Mouse (Mus musculus) embryo, embryonic 11 days (tissue): ENCODE measurements around the gene Gabrr2.

Experiments
- DNase-seq: peaks from one replicate; pipeline ENCODE4 v3.0.0-alpha.2; 2015

Gabrr2 gene

DNA sequence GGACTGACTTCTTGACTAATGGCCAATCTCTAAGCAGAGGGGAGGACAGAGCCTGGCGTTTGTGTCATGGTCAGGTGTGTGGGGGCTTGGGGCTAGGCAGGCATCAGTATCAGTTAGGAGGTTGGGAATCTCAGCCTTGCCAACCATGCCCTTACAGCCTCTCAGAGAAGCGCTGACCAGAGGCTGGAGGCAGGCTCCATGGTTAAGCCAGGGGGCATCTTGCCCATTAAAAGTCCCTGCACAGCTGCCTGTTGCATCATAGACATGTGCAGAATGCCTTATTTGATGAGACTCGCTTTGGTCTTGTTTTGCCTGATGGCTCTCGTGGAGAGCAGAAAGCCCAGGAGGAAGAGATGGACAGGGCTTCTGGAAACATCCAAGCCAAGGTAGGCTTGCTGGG, at the start of gene Gabrr2:
Gabrr2 (plus strand) TSS at position 19 of the 400 bp plus-strand sequence.
- DNase-seq = no peak

DNA sequence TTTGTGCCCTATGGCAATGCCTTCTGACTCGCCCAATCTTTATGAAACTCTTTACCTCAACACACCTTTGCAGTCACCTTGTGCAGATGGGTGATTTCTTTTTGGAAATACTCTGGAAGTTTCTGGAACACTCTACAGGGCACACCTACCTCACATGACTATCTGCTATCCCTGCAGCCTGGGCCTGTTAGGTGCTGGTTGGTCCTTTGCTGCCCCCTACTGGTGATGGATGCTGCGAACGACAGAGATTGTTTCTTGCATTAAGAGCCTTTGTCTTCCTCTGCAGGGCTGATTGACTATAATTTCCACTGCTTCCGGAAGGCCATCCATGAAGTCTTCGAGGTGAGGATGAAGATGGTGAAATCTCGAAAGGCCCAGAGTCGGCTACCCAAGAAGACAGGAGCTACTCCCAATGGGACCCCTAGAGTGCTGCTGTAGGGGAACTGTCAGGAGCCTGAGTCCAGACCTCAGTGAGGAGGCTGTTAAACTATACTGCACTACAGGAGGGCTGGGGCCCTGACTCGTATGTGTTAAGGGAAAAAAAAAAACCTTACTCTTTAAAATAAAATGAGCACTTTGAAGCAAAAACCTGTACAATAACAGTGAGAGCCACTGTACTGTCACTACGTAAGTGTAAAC, 44.3 kb upstream of the Gabrr2 start:
- DNase-seq = peak; percentile 89

DNA sequence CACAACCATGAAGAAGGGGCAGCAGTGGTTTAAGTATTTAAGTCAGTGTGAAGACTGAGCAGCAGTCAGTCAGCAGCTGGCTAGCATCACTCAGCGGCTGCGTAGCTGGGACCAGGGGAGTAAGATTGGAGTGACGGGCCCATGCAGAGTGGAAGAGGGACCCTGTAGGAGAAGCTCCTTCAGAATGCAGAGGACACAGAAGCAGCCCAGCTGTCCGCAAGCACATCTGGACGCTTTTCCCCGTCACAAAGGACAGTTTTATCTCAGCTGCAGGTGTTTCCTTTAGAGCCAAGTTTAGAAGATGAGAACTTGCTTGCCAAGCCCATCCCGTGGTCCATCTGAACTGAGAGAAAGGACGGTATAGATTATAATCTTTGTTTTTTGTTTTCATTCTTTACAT, 38.4 kb upstream of the Gabrr2 start:
- DNase-seq = no peak

DNA sequence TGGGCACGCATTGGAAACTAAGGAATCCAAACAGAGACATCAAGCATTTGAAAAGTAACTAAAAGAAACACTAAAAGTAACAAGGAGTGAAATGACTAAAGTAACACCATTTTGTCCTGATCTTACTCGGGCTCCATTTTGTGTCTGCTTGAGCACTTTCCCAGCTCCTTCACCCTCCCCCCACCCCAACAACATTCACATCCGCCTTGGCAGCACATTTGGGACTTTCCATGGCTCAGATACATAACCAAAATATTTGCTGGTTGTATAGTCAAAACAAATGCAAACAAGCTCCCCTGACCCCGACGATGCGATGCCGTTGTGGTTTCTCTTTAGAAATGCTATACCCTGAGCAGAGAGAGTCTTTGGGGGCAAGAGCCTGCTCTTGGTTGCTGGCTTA, 33.7 kb upstream of the Gabrr2 start:
- no peak for DNase-seq

DNA sequence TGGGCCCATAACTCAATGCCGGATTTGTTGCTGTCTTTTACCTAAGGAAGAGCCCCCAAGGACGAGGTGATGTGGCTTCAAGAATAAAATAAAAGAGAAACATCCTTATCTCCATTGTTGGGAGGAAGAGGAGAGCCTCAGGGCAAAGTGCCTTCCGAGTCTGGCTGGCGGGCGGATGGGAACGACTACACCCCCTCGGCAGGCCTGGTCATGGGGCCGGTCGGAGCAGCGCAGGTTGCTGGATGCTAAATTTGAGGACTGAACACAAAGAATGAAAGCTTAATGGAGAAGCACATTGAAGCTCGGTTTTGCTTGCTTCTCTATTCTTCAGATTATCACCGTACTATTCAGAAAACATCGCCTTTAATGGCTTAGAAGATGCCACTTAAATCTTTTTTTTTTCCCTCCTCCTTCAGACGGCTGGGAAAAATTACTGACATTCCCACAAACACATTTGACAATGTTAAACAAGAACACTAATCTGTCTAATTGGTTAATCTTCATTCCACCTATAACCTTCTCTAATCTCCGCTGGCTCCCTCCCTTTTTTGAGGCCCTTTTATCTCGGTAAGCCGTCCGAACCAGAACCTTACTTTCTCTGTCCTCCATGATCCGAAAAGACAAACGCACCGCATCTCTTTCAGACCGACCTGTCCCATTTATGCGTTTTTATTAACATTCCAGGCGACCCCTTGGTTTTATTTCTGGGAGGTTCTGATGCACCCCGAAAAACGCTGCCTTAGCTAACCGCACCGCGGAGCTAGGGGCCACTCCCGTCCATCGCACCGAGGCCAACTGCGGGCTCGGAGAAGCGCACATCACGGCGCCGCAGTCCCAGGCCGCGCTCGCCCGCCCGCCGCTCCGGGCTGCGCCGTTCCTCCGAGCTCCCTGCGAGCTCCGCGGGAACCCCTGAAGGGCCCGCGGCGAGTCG, 32.3 kb upstream of the Gabrr2 start:
- peak; percentile 63 for DNase-seq

DNA sequence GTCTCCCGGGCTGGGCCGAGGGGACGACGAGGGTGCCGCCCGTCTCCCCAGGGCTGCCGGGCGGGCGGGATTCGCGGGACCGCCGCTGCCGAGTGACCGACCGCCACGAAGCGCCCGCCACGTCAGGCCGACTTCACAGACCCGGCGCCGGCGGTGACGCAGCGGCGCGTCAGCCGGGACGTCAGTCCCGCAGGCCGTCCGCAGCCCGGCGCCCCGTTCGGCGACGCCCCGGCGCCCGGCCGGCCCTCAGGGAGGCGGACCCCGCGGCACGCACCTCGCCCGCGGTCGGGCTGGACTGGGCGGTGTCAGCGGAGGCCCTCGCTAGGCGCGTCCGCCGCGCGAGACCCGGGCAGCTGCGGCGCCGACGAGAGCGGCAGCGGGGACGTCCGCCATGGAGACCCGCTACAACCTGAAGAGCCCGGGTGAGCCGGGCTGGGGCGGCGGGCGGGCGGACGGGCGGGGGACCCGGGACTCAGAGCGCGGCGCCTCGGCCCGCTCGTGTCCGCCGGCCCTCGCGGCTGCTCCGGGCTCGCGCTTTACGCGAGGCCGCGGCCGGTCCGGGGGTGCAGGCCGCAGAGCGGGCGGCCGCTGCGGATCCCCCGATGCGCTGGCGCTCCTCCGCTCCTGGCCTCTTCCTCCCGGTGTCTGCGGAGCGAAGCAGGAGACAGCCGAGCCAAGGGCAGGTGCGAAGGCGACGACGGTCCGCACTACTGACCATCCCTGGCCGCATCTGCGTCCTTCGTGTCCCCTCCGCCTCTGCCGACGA, 31.4 kb upstream of the Gabrr2 start, which contains the start of gene Ube2j1:
Ube2j1 (plus strand) TSS at position 222 of the 766 bp plus-strand sequence.
- peak; percentile 96 for DNase-seq

DNA sequence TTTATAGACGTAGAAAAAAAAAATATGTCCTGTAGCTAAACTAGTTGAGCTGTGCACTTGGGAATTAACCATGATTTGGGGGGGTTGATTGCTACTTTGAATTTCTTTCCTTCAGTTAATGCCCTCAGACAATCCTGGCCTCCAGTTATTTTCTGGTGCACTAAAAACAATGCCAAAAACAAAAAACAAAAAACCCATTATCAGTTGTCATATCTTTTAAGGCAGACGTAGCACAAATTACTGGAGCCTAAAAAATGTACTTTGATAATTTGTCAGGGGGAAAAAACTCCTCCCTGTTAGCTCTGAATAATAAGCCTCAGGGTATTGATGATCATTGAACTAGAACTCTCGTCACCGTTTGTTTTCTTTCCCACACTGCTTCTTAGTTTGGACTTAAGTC, 30.8 kb upstream of the Gabrr2 start:
- DNase-seq = no peak

DNA sequence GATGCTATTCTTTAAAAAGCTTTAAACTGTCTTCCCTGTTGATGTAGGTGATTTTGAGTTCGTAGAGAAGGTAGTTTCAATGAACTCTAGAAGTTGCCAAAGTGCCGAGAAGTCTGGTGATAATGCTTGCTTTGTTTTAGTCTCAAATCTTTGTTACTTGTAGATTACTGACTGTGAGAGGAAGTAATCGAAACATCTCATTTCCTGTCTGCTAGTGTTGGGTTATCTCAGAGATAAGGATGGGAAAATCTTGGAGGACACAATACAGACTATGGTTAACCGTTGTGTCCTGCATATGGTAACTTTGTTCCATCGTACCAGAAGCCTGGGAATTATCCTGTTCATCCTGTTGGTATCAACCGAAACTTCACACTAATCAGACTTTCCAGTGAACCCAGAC, 29.3 kb upstream of the Gabrr2 start:
- DNase-seq = no peak

DNA sequence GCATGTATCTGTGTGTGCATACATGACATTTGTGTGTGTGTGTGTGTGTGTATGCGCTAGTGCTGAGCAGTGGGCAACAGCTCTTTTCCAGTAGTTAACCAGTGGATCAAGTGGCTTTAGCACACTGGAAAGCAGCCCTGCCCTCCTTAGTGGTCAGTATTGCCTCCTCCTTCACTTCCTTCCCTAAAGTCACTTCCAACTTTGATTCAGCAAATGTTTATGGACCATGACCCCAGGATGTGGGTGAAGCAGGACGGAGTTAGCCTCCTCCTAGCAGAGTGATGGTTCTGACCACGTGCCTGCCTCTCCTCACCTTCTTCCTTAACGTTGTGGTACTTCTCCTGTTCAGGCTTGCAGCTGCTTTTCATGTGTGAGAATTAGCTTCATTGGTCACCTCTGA, 23.0 kb upstream of the Gabrr2 start:
- DNase-seq = no peak

DNA sequence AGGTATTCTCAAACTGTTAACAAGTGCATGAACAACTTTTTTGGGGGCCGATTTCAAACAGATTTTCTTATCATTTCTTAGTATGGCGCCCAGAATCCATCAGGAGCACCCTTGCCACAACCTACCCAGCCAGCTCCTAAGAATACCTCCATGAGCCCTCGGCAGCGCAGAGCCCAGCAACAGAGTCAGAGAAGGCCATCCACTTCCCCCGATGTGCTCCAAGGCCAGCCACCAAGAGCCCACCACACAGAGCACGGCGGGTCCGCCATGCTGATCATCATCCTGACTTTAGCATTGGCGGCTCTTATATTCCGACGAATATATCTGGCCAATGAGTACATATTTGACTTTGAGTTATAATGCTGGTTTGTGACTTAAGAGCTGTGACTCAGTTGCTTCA, 13.2 kb upstream of the Gabrr2 start:
- no peak for DNase-seq

DNA sequence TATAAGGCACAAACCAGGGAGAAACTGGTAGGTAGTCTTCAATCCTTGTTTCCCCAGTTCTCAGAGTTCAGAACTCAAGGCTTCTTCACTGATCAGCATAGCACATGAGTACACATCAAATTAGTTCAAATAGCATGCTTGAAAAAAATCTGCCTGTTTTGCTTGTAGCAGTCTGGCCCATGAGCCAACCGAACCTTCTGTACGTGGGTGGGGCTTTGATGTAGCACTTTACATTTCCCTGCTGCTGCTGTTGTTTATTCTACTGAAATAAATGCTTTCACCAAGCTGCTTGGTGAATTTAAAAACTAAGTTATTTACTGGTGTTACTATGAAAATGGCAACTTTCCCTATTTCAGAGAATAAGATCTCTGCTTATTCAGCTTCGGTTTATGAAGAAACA, 10.7 kb upstream of the Gabrr2 start:
- no peak for DNase-seq

DNA sequence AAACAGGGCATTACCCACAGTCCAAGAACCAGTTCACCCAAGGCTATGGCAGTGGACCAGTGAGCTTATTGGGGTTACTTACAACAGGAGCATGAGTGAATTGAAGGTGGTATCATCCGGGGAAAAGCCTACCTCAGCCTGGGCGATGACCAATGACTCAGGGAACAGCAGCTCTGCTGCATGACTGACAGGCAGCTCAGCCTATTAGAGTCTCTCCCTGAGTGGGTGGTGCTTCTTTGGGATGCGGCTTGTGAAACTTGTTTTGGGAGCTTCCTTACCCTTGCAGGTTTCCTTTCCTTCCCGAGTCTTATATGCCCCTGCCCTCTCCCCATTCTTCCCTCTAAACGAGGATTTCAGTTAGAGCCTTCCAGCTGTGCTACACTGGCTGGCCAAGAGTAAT, 10.1 kb upstream of the Gabrr2 start:
- no peak for DNase-seq

DNA sequence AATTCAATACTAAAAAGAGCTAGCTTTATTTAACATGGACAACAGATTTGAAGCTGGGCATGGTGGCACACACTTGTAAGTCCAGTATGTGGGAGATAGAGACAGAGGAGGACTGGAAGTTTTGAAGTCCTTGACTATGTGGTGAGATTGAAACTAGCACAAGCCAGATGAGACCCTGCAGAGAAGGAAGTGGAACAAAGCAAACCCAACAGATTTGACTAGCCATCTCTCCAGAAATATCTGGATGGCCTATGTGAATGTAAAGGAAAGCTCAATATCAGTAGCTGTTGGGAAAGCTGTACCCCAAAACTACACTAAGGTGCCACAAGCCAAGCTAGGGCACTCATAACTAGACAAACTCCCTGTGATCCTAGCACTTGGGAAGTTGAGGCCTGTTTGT, 8.4 kb upstream of the Gabrr2 start:
- no peak for DNase-seq

DNA sequence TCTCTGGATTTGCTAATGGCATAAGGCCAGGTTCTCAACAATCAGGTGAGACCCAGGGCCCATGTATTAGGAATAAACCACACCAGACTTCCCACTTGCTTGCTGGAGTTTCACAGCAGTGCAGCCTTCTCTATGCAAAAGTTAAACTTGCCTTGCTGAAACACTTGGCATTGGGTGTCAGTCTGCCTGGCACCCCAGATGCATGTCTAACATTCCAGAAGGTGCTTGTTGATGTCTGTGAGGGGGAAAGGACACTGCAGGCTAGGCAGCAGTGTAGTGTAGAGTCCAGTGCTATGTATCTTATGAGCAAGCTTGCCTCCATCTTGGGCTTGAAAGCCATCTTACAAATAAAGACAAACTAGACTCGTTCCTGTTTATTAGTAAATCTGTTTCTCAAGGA, 6.5 kb upstream of the Gabrr2 start:
- no peak for DNase-seq

DNA sequence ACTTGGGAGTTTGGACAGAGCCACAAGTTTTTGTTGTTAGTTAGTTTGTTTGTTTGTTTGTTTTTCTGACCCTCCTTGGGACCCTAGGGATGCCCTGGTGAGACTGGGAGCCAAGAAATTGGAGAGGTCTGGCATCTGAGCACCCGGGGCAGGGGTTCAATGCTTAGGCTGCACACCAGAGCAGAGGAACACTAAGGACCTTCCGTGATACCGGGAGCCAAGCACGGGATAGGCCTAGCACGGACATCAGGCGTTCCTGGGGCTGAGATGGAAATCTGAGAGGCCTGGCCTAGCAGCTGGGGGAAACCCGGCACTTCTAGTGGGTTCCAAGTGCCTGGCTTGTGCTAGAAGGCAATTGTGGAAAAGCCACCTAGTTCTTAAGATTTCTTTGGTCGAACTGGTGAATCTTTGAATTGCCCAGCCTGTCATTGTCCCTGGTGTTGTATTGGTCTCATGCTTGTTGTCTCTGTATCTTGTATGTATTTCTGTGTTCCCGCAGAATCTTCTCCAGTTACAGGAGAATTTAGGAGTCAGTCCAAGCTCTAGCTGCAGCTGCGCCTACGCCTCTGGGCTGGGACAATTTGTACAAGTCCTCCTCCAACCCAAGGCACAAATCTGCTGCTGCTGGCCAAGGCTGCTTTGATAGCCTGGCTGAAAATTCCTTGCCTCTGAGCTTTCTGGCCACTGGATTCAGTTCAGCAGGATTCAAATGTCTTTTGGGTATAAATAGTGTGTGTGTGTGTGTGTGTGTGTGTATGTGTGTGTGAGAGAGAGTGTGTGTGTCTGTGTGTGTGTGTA, 4.7 kb upstream of the Gabrr2 start:
- peak; percentile 16 for DNase-seq

DNA sequence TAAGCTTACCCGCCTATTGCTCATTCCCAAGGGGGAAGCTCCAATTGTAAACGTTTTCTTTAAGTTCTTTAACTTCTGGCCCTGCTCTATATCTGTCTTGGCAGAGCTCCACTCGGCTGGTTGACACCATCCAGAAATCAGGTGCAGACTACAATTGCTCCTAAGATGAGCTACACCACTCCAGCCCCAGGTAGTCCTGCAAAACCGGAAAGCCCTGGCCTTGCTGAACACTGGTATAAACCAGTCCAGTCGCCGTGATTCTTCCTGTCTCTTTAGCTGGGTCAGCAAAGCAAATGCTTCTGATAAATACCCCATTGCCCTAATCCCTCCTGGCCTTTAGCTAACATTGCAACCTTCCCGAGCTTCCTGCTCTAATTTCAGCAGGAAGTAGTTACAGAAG, 1.6 kb upstream of the Gabrr2 start:
- DNase-seq = no peak

DNA sequence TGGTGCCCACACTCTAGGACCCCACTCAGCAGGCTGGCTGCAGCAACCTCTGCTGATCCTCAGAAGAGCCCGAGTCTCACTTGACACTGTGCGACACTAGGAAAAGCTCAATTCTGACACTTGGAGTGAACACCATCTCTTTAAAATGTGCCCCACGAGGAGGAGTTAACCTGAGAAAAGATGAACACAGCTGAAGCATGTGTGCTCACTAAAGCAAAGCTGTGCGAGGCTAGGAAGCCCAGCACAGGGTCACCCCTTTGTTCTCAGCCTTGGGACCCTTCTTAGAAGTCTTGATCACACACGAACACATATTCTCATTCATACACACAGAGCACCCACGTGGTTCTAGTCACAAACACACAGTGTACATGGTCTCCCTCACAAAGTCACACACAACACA, 2.2 kb downstream of the Gabrr2 start:
- no peak for DNase-seq

DNA sequence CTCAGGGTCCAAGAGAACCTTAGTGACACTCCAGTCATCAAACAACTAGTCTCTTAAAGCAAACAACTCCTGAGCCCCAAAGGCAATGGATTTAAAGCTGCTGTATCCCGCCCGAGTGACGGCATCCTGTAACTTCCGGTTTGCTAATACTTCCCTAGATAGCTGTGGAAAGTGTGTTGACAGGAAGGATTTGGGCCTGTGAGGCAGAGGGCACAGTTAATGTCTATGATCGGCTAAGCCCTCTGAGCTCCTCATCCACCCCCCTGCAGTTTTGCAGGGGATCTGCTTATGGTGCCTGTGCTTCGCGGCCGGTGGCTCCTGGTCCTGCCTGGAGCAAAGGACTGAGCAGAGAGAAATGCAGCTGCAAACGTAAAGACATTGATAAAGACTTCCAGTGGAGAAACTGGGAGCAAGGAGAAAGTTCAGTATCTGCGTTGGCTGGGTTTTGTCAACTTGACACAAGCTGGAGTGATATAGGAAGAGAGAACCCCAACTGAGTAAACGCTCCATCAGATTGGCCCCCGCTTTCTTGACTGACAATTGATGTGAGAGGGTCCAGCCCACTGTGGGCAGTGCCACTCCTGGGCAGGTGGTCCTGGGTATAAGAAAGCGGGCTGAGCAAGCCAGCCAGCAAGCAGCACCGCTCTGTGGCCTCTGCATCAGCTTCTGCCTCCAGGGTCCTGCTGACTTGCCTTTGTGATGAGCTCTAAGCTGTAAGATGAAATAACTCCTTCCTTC, 3.6 kb downstream of the Gabrr2 start:
- peak; percentile 26 for DNase-seq

DNA sequence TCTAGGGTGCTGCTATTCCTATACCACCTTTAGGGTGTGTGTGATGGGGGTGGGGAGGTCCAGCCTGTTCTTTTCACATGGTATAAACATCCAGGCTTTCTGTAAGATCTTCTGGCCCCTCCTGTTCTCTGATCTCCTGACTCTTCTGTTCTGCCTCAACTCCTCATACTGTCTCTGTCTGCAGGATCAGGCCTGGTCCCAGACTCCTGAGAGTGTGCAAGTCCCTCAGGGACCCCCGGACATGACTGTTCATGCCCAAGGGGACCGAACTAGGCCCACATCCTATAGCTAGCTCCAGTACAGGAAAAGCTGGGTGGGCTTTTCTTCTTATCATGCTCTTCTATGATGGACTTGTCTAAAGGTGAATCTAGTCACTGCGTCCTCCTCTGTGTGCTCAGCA, 4.5 kb downstream of the Gabrr2 start:
- DNase-seq = no peak

DNA sequence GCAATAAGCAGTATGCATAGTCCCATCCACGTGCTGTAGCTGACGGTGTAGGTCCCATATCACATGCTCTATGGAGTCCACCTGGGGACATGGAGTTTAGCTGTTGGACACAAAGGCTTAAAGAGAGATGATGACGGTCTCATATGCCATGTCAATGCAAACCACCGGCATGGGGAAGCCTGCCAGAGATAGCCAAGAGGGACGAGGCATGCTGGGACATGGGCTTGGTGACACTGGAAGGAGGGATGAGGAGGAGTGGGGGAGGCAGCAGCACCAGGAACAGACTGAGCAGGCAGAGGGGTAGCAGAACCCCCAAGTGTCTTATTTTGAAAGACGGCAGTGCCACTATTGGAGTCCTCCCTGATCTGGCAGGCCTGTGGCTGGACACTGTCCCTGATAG, 5.0 kb downstream of the Gabrr2 start:
- DNase-seq = no peak

DNA sequence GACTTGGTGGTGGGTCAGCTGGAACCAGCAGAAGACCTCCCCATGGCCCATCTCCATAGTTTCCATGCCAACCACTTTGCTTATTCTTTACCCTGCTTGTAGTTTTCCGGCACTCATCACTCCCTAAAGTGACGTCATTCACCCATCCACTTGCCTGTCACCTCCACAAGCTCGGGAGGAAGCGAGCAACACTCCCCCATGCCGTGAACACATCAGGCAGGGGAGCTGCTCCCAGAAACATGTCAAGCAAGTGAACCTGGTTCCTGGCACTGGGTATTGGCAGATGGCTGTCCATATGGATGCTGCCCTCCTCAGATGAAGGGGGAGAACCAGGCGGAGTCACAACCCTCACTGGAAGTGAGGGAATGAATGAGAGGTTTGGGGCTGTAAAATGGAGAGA, 6.1 kb downstream of the Gabrr2 start:
- DNase-seq = no peak

DNA sequence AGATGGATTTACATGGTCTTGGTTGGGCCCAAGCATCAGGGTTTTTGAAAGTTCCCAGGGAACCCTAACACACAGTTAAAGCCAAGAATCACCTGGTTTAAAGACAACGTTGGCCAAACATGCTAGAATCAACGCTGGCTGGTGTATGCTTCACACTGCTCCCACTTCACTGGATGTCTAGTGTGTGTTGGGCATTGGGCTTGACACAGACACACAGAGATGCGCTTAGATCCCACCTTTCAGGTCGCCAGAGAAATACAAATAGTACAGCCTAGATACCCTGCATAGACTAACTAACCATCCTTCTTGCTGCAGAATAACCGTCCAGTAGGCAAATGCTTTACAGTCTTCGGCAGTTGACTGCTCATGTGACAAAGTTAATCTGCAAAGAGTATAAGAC, 7.5 kb downstream of the Gabrr2 start:
- no peak for DNase-seq
